Mouse (Mus musculus): ENCODE measurements around the gene Nek5. TPM values are rescaled to one million over a fixed set of nuclear protein-coding genes. Genes with fewer than 3 reads are reported as not detected.
A peak's percentile ranks its signal among the peaks of the same experiment; 100 is the strongest.

Nek5 gene
- polyA plus RNA-seq, 1 experiment = 0.66 TPM

- no peak overlapping the region for H3K27ac ChIP-seq (ENCODE audit: insufficient read depth, low read length)
- no peaks in the 10 kb centered on the region for H3K9me3 ChIP-seq (replicated peaks; ENCODE audit: control insufficient read depth, insufficient read depth, low read length, poor library complexity, severe bottlenecking)
- peaks cover 4% of the 10 kb centered on the region for H3K4me1 ChIP-seq (ENCODE audit: control insufficient read depth, insufficient read depth, low read length)
- H3K36me3 ChIP-seq (ENCODE audit: control insufficient read depth, insufficient read depth, low read length, poor library complexity, severe bottlenecking) = no peaks in the 10 kb centered on the region
- H3K27me3 ChIP-seq (ENCODE audit: control insufficient read depth, insufficient read depth, low read length, poor library complexity, severe bottlenecking) = no peaks in the 10 kb centered on the region
- no peak overlapping the region for H3K9ac ChIP-seq (ENCODE audit: low read depth, poor library complexity, severe bottlenecking)
- no peak overlapping the region for H3K4me3 ChIP-seq (ENCODE audit: low read depth, low read length)
- no peak for TF ChIP-seq POLR2A (IDR thresholded peaks at IDR 0.05; ENCODE audit: insufficient read depth, low read length)
- no peak for TF ChIP-seq CTCF (IDR thresholded peaks at IDR 0.05; ENCODE audit: low read depth, low read length)
- TF ChIP-seq EP300 (IDR thresholded peaks at IDR 0.05; ENCODE audit: insufficient read depth, low read depth, low read length) = no peak
Observed at GRCm38 (mm10) chr8:22132062-22132461, 7.2 kb upstream of the Nek5 start.

- Histone ChIP-seq H3K27ac (ENCODE audit: insufficient read depth, low read length) (no peak overlapping the region), H3K9me3 (replicated peaks; ENCODE audit: control insufficient read depth, insufficient read depth, low read length, poor library complexity, severe bottlenecking) (no peaks in the 10 kb centered on the region), H3K36me3 (ENCODE audit: control insufficient read depth, insufficient read depth, low read length, poor library complexity, severe bottlenecking) (no peaks in the 10 kb centered on the region), H3K9ac (ENCODE audit: low read depth, poor library complexity, severe bottlenecking) (no peak overlapping the region), H3K27me3 (ENCODE audit: control insufficient read depth, insufficient read depth, low read length, poor library complexity, severe bottlenecking) (no peaks in the 10 kb centered on the region), H3K4me1 (ENCODE audit: control insufficient read depth, insufficient read depth, low read length) (no peaks in the 10 kb centered on the region), H3K4me3 (ENCODE audit: low read depth, low read length) (no peak overlapping the region)
- TF ChIP-seq POLR2A (IDR thresholded peaks at IDR 0.05; ENCODE audit: insufficient read depth, low read length) (no peak), CTCF (IDR thresholded peaks at IDR 0.05; ENCODE audit: low read depth, low read length) (no peak), EP300 (IDR thresholded peaks at IDR 0.05; ENCODE audit: insufficient read depth, low read depth, low read length) (no peak)
Observed at GRCm38 (mm10) chr8:22107020-22107419, 17.8 kb downstream of the Nek5 start.

GRCm38 (mm10) chr8:22091568-22091967 lies 33.3 kb downstream of the Nek5 start:
- no peaks in the 10 kb centered on the region for H3K4me1 ChIP-seq (ENCODE audit: control insufficient read depth, insufficient read depth, low read length)
- no peak overlapping the region for H3K27ac ChIP-seq (ENCODE audit: insufficient read depth, low read length)
- H3K27me3 ChIP-seq (ENCODE audit: control insufficient read depth, insufficient read depth, low read length, poor library complexity, severe bottlenecking) = no peaks in the 10 kb centered on the region
- TF ChIP-seq POLR2A (IDR thresholded peaks at IDR 0.05; ENCODE audit: insufficient read depth, low read length) (no peak), CTCF (IDR thresholded peaks at IDR 0.05; ENCODE audit: low read depth, low read length) (peak; percentile 49), EP300 (IDR thresholded peaks at IDR 0.05; ENCODE audit: insufficient read depth, low read depth, low read length) (no peak)
- no peak overlapping the region for H3K4me3 ChIP-seq (ENCODE audit: low read depth, low read length)
- no peak overlapping the region for H3K9ac ChIP-seq (ENCODE audit: low read depth, poor library complexity, severe bottlenecking)
- no peaks in the 10 kb centered on the region for H3K36me3 ChIP-seq (ENCODE audit: control insufficient read depth, insufficient read depth, low read length, poor library complexity, severe bottlenecking)
- H3K9me3 ChIP-seq (replicated peaks; ENCODE audit: control insufficient read depth, insufficient read depth, low read length, poor library complexity, severe bottlenecking) = no peaks in the 10 kb centered on the region

- Histone ChIP-seq H3K27me3 (ENCODE audit: control insufficient read depth, insufficient read depth, low read length, poor library complexity, severe bottlenecking) (no peaks in the 10 kb centered on the region), H3K4me3 (ENCODE audit: low read depth, low read length) (no peak overlapping the region), H3K9ac (ENCODE audit: low read depth, poor library complexity, severe bottlenecking) (no peak overlapping the region), H3K27ac (ENCODE audit: insufficient read depth, low read length) (no peak overlapping the region), H3K36me3 (ENCODE audit: control insufficient read depth, insufficient read depth, low read length, poor library complexity, severe bottlenecking) (no peaks in the 10 kb centered on the region), H3K4me1 (ENCODE audit: control insufficient read depth, insufficient read depth, low read length) (no peaks in the 10 kb centered on the region), H3K9me3 (replicated peaks; ENCODE audit: control insufficient read depth, insufficient read depth, low read length, poor library complexity, severe bottlenecking) (no peaks in the 10 kb centered on the region)
- TF ChIP-seq POLR2A (IDR thresholded peaks at IDR 0.05; ENCODE audit: insufficient read depth, low read length) (no peak), EP300 (IDR thresholded peaks at IDR 0.05; ENCODE audit: insufficient read depth, low read depth, low read length) (no peak), CTCF (IDR thresholded peaks at IDR 0.05; ENCODE audit: low read depth, low read length) (no peak)
Observed at GRCm38 (mm10) chr8:22089226-22089625, 35.6 kb downstream of the Nek5 start.

- no peaks in the 10 kb centered on the region for H3K9me3 ChIP-seq (replicated peaks; ENCODE audit: control insufficient read depth, insufficient read depth, low read length, poor library complexity, severe bottlenecking)
- no peaks in the 10 kb centered on the region for H3K4me1 ChIP-seq (ENCODE audit: control insufficient read depth, insufficient read depth, low read length)
- H3K36me3 ChIP-seq (ENCODE audit: control insufficient read depth, insufficient read depth, low read length, poor library complexity, severe bottlenecking) = no peaks in the 10 kb centered on the region
- no peaks in the 10 kb centered on the region for H3K27me3 ChIP-seq (ENCODE audit: control insufficient read depth, insufficient read depth, low read length, poor library complexity, severe bottlenecking)
- no peak overlapping the region for H3K4me3 ChIP-seq (ENCODE audit: low read depth, low read length)
- TF ChIP-seq EP300 (IDR thresholded peaks at IDR 0.05; ENCODE audit: insufficient read depth, low read depth, low read length) = no peak
- TF ChIP-seq CTCF (IDR thresholded peaks at IDR 0.05; ENCODE audit: low read depth, low read length) = no peak
- no peak for TF ChIP-seq POLR2A (IDR thresholded peaks at IDR 0.05; ENCODE audit: insufficient read depth, low read length)
- H3K9ac ChIP-seq (ENCODE audit: low read depth, poor library complexity, severe bottlenecking) = no peak overlapping the region
- no peak overlapping the region for H3K27ac ChIP-seq (ENCODE audit: insufficient read depth, low read length)
Observed at GRCm38 (mm10) chr8:22079313-22080007, 45.4 kb downstream of the Nek5 start.

- Histone ChIP-seq H3K36me3 (ENCODE audit: control insufficient read depth, insufficient read depth, low read length, poor library complexity, severe bottlenecking) (peaks cover 33% of the 10 kb centered on the region), H3K27me3 (ENCODE audit: control insufficient read depth, insufficient read depth, low read length, poor library complexity, severe bottlenecking) (peaks cover 11% of the 10 kb centered on the region; the same call in 1 of the 2 replicates), H3K4me1 (ENCODE audit: control insufficient read depth, insufficient read depth, low read length) (no peaks in the 10 kb centered on the region), H3K27ac (ENCODE audit: insufficient read depth, low read length) (no peak overlapping the region), H3K9ac (ENCODE audit: low read depth, poor library complexity, severe bottlenecking) (peak overlapping the region; percentile 47), H3K9me3 (replicated peaks; ENCODE audit: control insufficient read depth, insufficient read depth, low read length, poor library complexity, severe bottlenecking) (peaks cover 13% of the 10 kb centered on the region), H3K4me3 (ENCODE audit: low read depth, low read length) (peak overlapping the region; percentile 83)
- TF ChIP-seq POLR2A (IDR thresholded peaks at IDR 0.05; ENCODE audit: insufficient read depth, low read length) (no peak), CTCF (IDR thresholded peaks at IDR 0.05; ENCODE audit: low read depth, low read length) (no peak), EP300 (IDR thresholded peaks at IDR 0.05; ENCODE audit: insufficient read depth, low read depth, low read length) (no peak)
Observed at GRCm38 (mm10) chr8:22061126-22061525, 63.7 kb downstream of the Nek5 start.

Measured in ES-Bruce4 (cell line).